Mouse (Mus musculus) CH12.LX (cell line): Measurements from ENCODE around the gene Agbl5. TPM values are rescaled to one million over a fixed set of nuclear protein-coding genes. Genes with fewer than 3 reads are reported as not detected.

ENCODE experiments used
- DNase-seq: peaks from one replicate; pipeline ENCODE4 v3.0.0-alpha.2; 2013; ENCODE audit errors: extremely low read depth
- H3K27ac ChIP-seq: 2 replicates; pipeline ENCODE4 v1.5.1; 2012; ENCODE audit warnings: low read depth, mild to moderate bottlenecking, control low read depth, moderate library complexity; ENCODE audit not compliant: insufficient read depth
- H3K27me3 ChIP-seq: replicated peaks from 2 replicates; pipeline ENCODE3; 2012; ENCODE audit warnings: inconsistent platforms
- H3K36me3 ChIP-seq, 2 experiments: replicated peaks in 1 of 2; 2 replicates each; pipeline versions ENCODE3 to v1.6.1; 2012; ENCODE audit warnings: inconsistent platforms in 1 of 2, low read length in 1 of 2, mild to moderate bottlenecking in 1 of 2, mixed read lengths in 1 of 2, moderate library complexity in 1 of 2; ENCODE audit not compliant: control insufficient read depth in 1 of 2, insufficient read depth in 1 of 2
- H3K4me1 ChIP-seq, 2 experiments: 2 replicates each; pipeline ENCODE4 v1.6.1; 2012; ENCODE audit warnings: inconsistent platforms in 1 of 2, moderate library complexity in 1 of 2; ENCODE audit not compliant: insufficient read depth in 2 of 2, control insufficient read depth in 1 of 2
- H3K4me2 ChIP-seq: 2 replicates; pipeline ENCODE4 v1.6.1; 2012; ENCODE audit warnings: low read depth, mild to moderate bottlenecking, control low read depth; ENCODE audit not compliant: poor library complexity, insufficient read depth, severe bottlenecking
- H3K4me3 ChIP-seq, 3 experiments: fragments of 150-350 bp in 1 of 3; sonication (generic) in 1 of 3; replicated peaks in 1 of 3; 2 replicates each; pipeline versions ENCODE3 to v1.5.1; 2011 to 2012; ENCODE audit warnings: low read depth in 2 of 3, low read length in 2 of 3, mild to moderate bottlenecking in 2 of 3, moderate library complexity in 2 of 3, control low read depth in 1 of 3, improper control_type of control experiment in 1 of 3, inconsistent platforms in 1 of 3, mixed read lengths in 1 of 3; ENCODE audit not compliant: poor library complexity in 1 of 3
- H3K79me2 ChIP-seq: replicated peaks from 2 replicates; pipeline ENCODE4 v1.6.1; 2012; ENCODE audit warnings: mild to moderate bottlenecking, moderate library complexity; ENCODE audit not compliant: control insufficient read depth, poor library complexity, insufficient read depth, severe bottlenecking; ENCODE audit errors: extremely low read depth
- H3K9ac ChIP-seq: 2 replicates; pipeline ENCODE4 v1.6.1; 2012; ENCODE audit warnings: low read depth, mild to moderate bottlenecking, control low read depth, moderate library complexity; ENCODE audit not compliant: insufficient read depth
- H3K9me3 ChIP-seq: replicated peaks from 2 replicates; pipeline ENCODE3; 2012; ENCODE audit warnings: low read length, inconsistent platforms, mixed read lengths
- CHD2 ChIP-seq: IDR thresholded peaks from 2 replicates; pipeline ENCODE4 v1.6.1; 2011; ENCODE audit warnings: low read length, improper control_type of control experiment
- ELF1 ChIP-seq: IDR thresholded peaks from 2 replicates; pipeline ENCODE4 v1.6.1; 2014; ENCODE audit warnings: low read depth, mild to moderate bottlenecking, inconsistent platforms, low read length, improper control_type of control experiment
- ETS1 ChIP-seq: conservative IDR thresholded peaks from 2 replicates; pipeline ENCODE4 v1.6.1; 2012; ENCODE audit warnings: low read depth, mild to moderate bottlenecking, inconsistent platforms, low read length, improper control_type of control experiment, moderate library complexity
- IRF4 ChIP-seq: IDR thresholded peaks from 2 replicates; pipeline ENCODE4 v1.6.1; 2014; ENCODE audit warnings: low read depth, mild to moderate bottlenecking, inconsistent platforms, low read length, improper control_type of control experiment
- MAFK ChIP-seq: IDR thresholded peaks from 2 replicates; pipeline ENCODE4 v1.6.1; 2011; ENCODE audit warnings: low read length, improper control_type of control experiment; ENCODE audit not compliant: insufficient replicate concordance
- MEF2A ChIP-seq: IDR thresholded peaks from 2 replicates; pipeline ENCODE4 v1.6.1; 2014; ENCODE audit warnings: low read depth, mild to moderate bottlenecking, inconsistent platforms, low read length, improper control_type of control experiment, borderline replicate concordance
- MXI1 ChIP-seq: IDR thresholded peaks from 2 replicates; pipeline ENCODE4 v1.6.1; 2011; ENCODE audit warnings: mild to moderate bottlenecking, low read depth, low read length, improper control_type of control experiment
- SIN3A ChIP-seq: IDR thresholded peaks from 2 replicates; pipeline ENCODE4 v1.6.1; 2012; ENCODE audit warnings: low read length, improper control_type of control experiment, inconsistent platforms
- SMC3 ChIP-seq: IDR thresholded peaks from 2 replicates; pipeline ENCODE4 v1.6.1; 2011; ENCODE audit warnings: low read depth, low read length, improper control_type of control experiment
- TBP ChIP-seq: conservative IDR thresholded peaks from 2 replicates; pipeline ENCODE4 v1.6.1; 2011; ENCODE audit warnings: low read depth, low read length, improper control_type of control experiment
- USF1 ChIP-seq: IDR thresholded peaks from 2 replicates; pipeline ENCODE4 v1.6.1; 2014; ENCODE audit warnings: low read depth, mild to moderate bottlenecking, inconsistent platforms, low read length, improper control_type of control experiment
- ZC3H11A ChIP-seq: IDR thresholded peaks from 2 replicates; pipeline ENCODE4 v1.6.1; 2012; ENCODE audit warnings: low read depth, mild to moderate bottlenecking, inconsistent platforms, low read length, improper control_type of control experiment
- ZNF384 ChIP-seq: IDR thresholded peaks from 2 replicates; pipeline ENCODE4 v1.6.1; 2012; ENCODE audit warnings: low read depth, low read length, improper control_type of control experiment, inconsistent platforms
- dilution Hi-C: fragments of 300-500 bp; cut with MboI; formaldehyde crosslinking; loops from 2 replicates; pipeline ENCODE4 v1.14.3; 2020; ENCODE audit warnings: low sequenced_read_pairs; ENCODE audit not compliant: extremely low pct_unique_long_range_greater_than_20kb, extremely low pct_ligation_motif_present
- in situ Hi-C: fragments of 300-500 bp; cut with MboI; formaldehyde crosslinking; loops from 3 replicates; pipeline ENCODE4 v1.14.3; 2019; ENCODE audit warnings: low sequenced_read_pairs, low pct_ligation_motif_present, low pct_unique_long_range_greater_than_20kb, mixed read lengths
- polyA plus RNA-seq: library from polyadenylated mRNA; unstranded; fragments of >175 nt; gene quantifications from 2 replicates; pipeline ENCODE4 v1.2.1, GENCODE M21; 2012; ENCODE audit warnings: low read depth; ENCODE audit not compliant: insufficient read length
- total RNA-seq, 2 experiments: library from RNA; depleted of rRNA; stranded (reverse); fragments of 300-350 nt in 1 of 2; fragments of >200 nt in 1 of 2; gene quantifications; 2 replicates each; pipeline ENCODE4 v1.2.3; 2012 to 2014

Agbl5 gene
- total and polyA plus RNA-seq, 3 experiments: 4.1 to 11.6 (median 9.3) TPM

DNA sequence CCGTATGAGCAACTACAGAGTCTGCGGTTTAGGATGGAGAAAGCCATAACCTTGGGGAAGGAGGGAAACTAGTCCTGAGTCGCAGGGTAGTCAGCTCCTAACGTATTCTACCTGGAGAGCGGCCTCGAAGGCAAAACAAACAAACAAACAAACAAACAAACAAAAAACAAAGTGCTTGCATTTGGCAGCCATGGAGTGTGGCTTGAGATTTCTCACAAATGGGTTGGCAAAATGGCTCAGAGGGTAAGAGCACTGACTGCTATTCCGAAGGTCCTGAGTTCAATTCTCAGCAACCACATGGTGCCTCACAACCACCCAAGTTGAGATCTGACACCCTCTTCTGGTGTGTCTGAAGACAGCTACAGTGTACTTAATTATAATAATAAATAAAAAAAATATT lies 21.4 kb downstream of the Agbl5 start:
- Histone ChIP-seq H3K27ac (no peak overlapping the region), H3K9me3 (no peaks in the 10 kb centered on the region), H3K4me1 (peaks cover 2 to 23% of the 10 kb centered on the region in 2 experiments; a peak in 3 of 4 replicates), H3K4me2 (no peak overlapping the region), H3K36me3 (peaks cover 12 to 14% of the 10 kb centered on the region in 2 experiments), H3K27me3 (peaks cover 10% of the 10 kb centered on the region), H3K4me3 (no peak overlapping the region), H3K9ac (no peak overlapping the region), H3K79me2 (peaks cover 26% of the 10 kb centered on the region)
- dilution Hi-C loops (no loop called here), in situ Hi-C loops (no loop called here)
- no peak for DNase-seq
- TF ChIP-seq TBP (peak; percentile 84; the same call in 1 of the 2 replicates), CHD2 (no peak), ZNF384 (no peak), MAFK (no peak)

GRCm38 (mm10) chr5:30910481-30910880 lies 22.0 kb downstream of the Agbl5 start:
- in situ Hi-C loops (no loop called here), dilution Hi-C loops (no loop called here)
- no peak for DNase-seq
- no peak for TF ChIP-seq SMC3
- TF ChIP-seq MXI1: no peak
- no peak for TF ChIP-seq ELF1
- no peak for TF ChIP-seq CHD2
- no peak for TF ChIP-seq ZC3H11A
- TF ChIP-seq IRF4: no peak
- TF ChIP-seq USF1: no peak
- TF ChIP-seq, all 38 proteins: peak for 0
- no peak overlapping the region for H3K27ac ChIP-seq
- H3K4me3 ChIP-seq: no peak overlapping the region
- no peak overlapping the region for H3K9ac ChIP-seq
- no peaks in the 10 kb centered on the region for H3K9me3 ChIP-seq
- peaks cover 20% of the 10 kb centered on the region for H3K79me2 ChIP-seq
- H3K4me1 ChIP-seq: peaks cover 5 to 23% of the 10 kb centered on the region in 2 experiments
- peaks cover 10% of the 10 kb centered on the region for H3K27me3 ChIP-seq
- peaks cover 6 to 8% of the 10 kb centered on the region in 2 experiments for H3K36me3 ChIP-seq
- no peak overlapping the region for H3K4me2 ChIP-seq

- H3K27me3 ChIP-seq: peaks cover 14% of the 10 kb centered on the region
- H3K4me1 ChIP-seq: peaks cover 4 to 27% of the 10 kb centered on the region in 2 experiments
- no peak for DNase-seq
- H3K9ac ChIP-seq: no peak overlapping the region
- H3K79me2 ChIP-seq: peaks cover 3% of the 10 kb centered on the region; the same call in 1 of the 2 replicates
- no peaks in the 10 kb centered on the region for H3K36me3 ChIP-seq
- H3K4me2 ChIP-seq: no peak overlapping the region
- dilution Hi-C loops (no loop called here), in situ Hi-C loops (no loop called here)
- H3K27ac ChIP-seq: no peak overlapping the region
- no peak overlapping the region for H3K4me3 ChIP-seq
- no peaks in the 10 kb centered on the region for H3K9me3 ChIP-seq
- TF ChIP-seq IRF4 (no peak), CHD2 (no peak), MEF2A (no peak), TBP (no peak), ZNF384 (no peak), SIN3A (no peak), ETS1 (no peak), MXI1 (no peak)
These were observed 23.7 kb downstream of the Agbl5 start for GRCm38 (mm10) chr5:30912156-30912555.
